Mouse (Mus musculus): ENCODE data around the gene Osbp2. TPM values are rescaled to one million over a fixed set of nuclear protein-coding genes. Genes with fewer than 3 reads are reported as not detected.

Osbp2 gene
- polyA plus RNA-seq, 1 experiment, result 1.3 TPM

DNA sequence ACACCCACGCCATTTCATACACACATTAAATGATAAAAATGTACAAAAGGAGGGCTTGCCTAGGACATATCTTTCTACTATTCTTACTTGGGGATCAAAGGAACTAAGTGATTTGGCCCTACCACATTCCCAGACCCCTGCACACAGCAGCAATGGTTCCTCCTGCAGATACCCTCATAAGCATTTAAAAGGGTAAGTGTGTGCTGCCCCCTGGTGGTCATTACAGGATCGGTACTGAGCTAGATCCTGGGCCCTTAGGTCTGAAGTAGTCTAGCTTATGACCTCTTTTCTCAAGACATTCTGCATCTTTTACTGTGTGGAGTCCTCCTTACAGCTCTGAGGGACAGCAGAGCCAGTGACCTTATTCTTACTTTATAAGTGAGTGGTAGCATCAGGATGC is 16.1 kb upstream of the Osbp2 start:
- Histone ChIP-seq H3ac (ENCODE audit: control insufficient read depth, insufficient read length) (no peak overlapping the region), H3K36me3 (ENCODE audit: control insufficient read depth, insufficient read depth) (no peaks in the 10 kb centered on the region), H3K4me3 (no peak overlapping the region), H3K4me2 (ENCODE audit: low read depth) (no peak overlapping the region), H3K79me2 (ENCODE audit: control insufficient read depth, insufficient read depth) (no peaks in the 10 kb centered on the region), H3K27me3 (ENCODE audit: control insufficient read depth, insufficient read depth, insufficient read length) (no peaks in the 10 kb centered on the region)
- TF ChIP-seq MYOD1 (IDR thresholded peaks at IDR 0.05; ENCODE audit: control insufficient read depth in 1 of 3, insufficient read length in 2 of 3, low read depth in 2 of 3) (no peak), CEBPB (IDR thresholded peaks at IDR 0.05; ENCODE audit: insufficient read depth, poor library complexity, severe bottlenecking) (no peak), REST (IDR thresholded peaks at IDR 0.05; ENCODE audit: insufficient read depth, insufficient read length) (no peak), MAX (IDR thresholded peaks at IDR 0.05; ENCODE audit: low read depth) (no peak), MYOG (IDR thresholded peaks at IDR 0.05; ENCODE audit: control insufficient read depth in 1 of 3, insufficient read depth in 1 of 3, insufficient read length in 2 of 3, low read depth in 2 of 3) (no peak), USF1 (IDR thresholded peaks at IDR 0.05; ENCODE audit: low read depth) (no peak), E2F4 (IDR thresholded peaks at IDR 0.05; ENCODE audit: insufficient read depth) (no peak), TCF12 (IDR thresholded peaks at IDR 0.05; ENCODE audit: insufficient read depth, poor library complexity, severe bottlenecking) (no peak), SRF (IDR thresholded peaks at IDR 0.05; ENCODE audit: control insufficient read depth, insufficient read length, low read depth) (no peak), TCF3 (IDR thresholded peaks at IDR 0.05; ENCODE audit: insufficient read length, low read depth) (no peak), POLR2A (IDR thresholded peaks at IDR 0.05; ENCODE audit: insufficient read length, low read depth) (no peak), POLR2AphosphoS2 (IDR thresholded peaks at IDR 0.05; ENCODE audit: insufficient read length, low read depth) (no peak)

DNA sequence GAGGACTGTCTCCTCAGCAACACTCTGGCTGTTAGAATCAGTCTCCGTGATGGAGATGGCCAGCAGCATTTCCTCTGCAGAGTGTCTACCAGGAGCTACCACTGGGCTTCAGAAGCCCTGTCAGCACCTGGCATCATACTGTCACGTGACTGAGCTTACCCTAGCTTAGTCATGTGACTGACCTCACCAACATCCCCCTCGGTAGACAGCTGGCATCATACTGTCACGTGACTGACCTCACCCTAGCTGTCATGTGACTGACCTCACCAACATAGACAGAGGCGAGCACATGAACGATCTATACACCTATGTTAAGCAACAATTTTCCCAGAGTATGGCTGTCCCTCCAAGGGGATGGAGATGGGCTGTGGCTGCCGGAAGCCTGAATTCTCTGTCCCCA is 15.0 kb upstream of the Osbp2 start:
- Histone ChIP-seq H3K4me3 (no peak overlapping the region), H3K36me3 (ENCODE audit: control insufficient read depth, insufficient read depth) (no peaks in the 10 kb centered on the region), H3K4me2 (ENCODE audit: low read depth) (no peak overlapping the region), H3K79me2 (ENCODE audit: control insufficient read depth, insufficient read depth) (no peaks in the 10 kb centered on the region), H3ac (ENCODE audit: control insufficient read depth, insufficient read length) (no peak overlapping the region), H3K27me3 (ENCODE audit: control insufficient read depth, insufficient read depth, insufficient read length) (no peaks in the 10 kb centered on the region)
- TF ChIP-seq REST (IDR thresholded peaks at IDR 0.05; ENCODE audit: insufficient read depth, insufficient read length) (no peak), POLR2AphosphoS2 (IDR thresholded peaks at IDR 0.05; ENCODE audit: insufficient read length, low read depth) (no peak), E2F4 (IDR thresholded peaks at IDR 0.05; ENCODE audit: insufficient read depth) (no peak), TCF3 (IDR thresholded peaks at IDR 0.05; ENCODE audit: insufficient read length, low read depth) (no peak), MYOG (IDR thresholded peaks at IDR 0.05; ENCODE audit: control insufficient read depth in 1 of 3, insufficient read depth in 1 of 3, insufficient read length in 2 of 3, low read depth in 2 of 3) (peak in 1 of 3 experiments; percentile 39), USF1 (IDR thresholded peaks at IDR 0.05; ENCODE audit: low read depth) (peak; percentile 85), CEBPB (IDR thresholded peaks at IDR 0.05; ENCODE audit: insufficient read depth, poor library complexity, severe bottlenecking) (no peak), POLR2A (IDR thresholded peaks at IDR 0.05; ENCODE audit: insufficient read length, low read depth) (no peak), SRF (IDR thresholded peaks at IDR 0.05; ENCODE audit: control insufficient read depth, insufficient read length, low read depth) (no peak), MAX (IDR thresholded peaks at IDR 0.05; ENCODE audit: low read depth) (no peak), MYOD1 (IDR thresholded peaks at IDR 0.05; ENCODE audit: control insufficient read depth in 1 of 3, insufficient read length in 2 of 3, low read depth in 2 of 3) (peak in 1 of 3 experiments; percentile 54)

DNA sequence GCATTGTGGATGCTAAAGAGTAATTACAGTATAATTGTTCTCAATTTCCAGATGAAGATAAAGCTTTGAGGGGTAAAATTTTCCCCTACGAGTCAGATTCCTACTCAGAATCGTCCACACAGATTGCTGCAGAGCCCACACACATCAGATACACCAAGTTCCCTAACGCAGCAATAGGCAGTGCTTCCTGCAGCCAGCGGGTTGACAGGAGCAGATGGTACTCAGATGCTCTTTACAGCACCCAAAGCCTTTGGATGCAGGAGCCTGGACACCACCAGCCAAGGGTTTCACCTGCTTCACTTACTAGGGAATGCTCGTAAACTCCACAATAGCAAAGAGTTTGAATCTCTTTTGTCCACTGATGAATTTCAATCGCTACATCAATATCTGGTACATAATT is 12.7 kb upstream of the Osbp2 start:
- Histone ChIP-seq H3K4me3 (no peak overlapping the region), H3ac (ENCODE audit: control insufficient read depth, insufficient read length) (no peak overlapping the region), H3K27me3 (ENCODE audit: control insufficient read depth, insufficient read depth, insufficient read length) (no peaks in the 10 kb centered on the region), H3K79me2 (ENCODE audit: control insufficient read depth, insufficient read depth) (no peaks in the 10 kb centered on the region), H3K4me2 (ENCODE audit: low read depth) (no peak overlapping the region), H3K36me3 (ENCODE audit: control insufficient read depth, insufficient read depth) (no peaks in the 10 kb centered on the region)
- no peak for TF ChIP-seq CEBPB (IDR thresholded peaks at IDR 0.05; ENCODE audit: insufficient read depth, poor library complexity, severe bottlenecking)
- no peak for TF ChIP-seq TCF12 (IDR thresholded peaks at IDR 0.05; ENCODE audit: insufficient read depth, poor library complexity, severe bottlenecking)
- TF ChIP-seq E2F4 (IDR thresholded peaks at IDR 0.05; ENCODE audit: insufficient read depth), result no peak
- TF ChIP-seq MYOG (IDR thresholded peaks at IDR 0.05; ENCODE audit: control insufficient read depth in 1 of 3, insufficient read depth in 1 of 3, insufficient read length in 2 of 3, low read depth in 2 of 3), result no peak
- no peak for TF ChIP-seq SRF (IDR thresholded peaks at IDR 0.05; ENCODE audit: control insufficient read depth, insufficient read length, low read depth)
- no peak for TF ChIP-seq MAX (IDR thresholded peaks at IDR 0.05; ENCODE audit: low read depth)
- TF ChIP-seq POLR2A (IDR thresholded peaks at IDR 0.05; ENCODE audit: insufficient read length, low read depth), result no peak
- TF ChIP-seq POLR2AphosphoS2 (IDR thresholded peaks at IDR 0.05; ENCODE audit: insufficient read length, low read depth), result no peak
- no peak for TF ChIP-seq MYOD1 (IDR thresholded peaks at IDR 0.05; ENCODE audit: control insufficient read depth in 1 of 3, insufficient read length in 2 of 3, low read depth in 2 of 3)
- TF ChIP-seq TCF3 (IDR thresholded peaks at IDR 0.05; ENCODE audit: insufficient read length, low read depth), result no peak
- no peak for TF ChIP-seq USF1 (IDR thresholded peaks at IDR 0.05; ENCODE audit: low read depth)

DNA sequence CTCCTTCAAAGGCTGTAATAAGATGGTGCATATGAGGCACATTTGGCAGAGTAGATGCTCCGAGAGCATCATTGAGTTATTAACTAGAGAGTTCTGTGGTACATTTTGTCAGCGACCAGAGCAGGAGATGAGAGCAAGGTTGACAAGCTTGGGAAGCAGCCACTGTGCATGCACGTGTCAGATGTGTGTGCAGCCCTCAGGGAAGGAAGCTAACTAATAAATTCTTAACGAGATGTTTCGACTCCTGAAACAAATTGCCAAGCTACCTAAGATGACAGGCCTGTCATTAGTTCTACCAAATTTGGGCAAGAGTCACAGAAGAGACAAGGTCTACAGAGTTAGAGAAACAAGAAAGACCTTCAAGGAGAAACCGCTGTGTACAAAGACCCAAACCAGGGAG is 640 bp upstream of the Osbp2 start:
- no peaks in the 10 kb centered on the region for H3K27me3 ChIP-seq (ENCODE audit: control insufficient read depth, insufficient read depth, insufficient read length)
- TF ChIP-seq TCF12 (IDR thresholded peaks at IDR 0.05; ENCODE audit: insufficient read depth, poor library complexity, severe bottlenecking) (no peak), USF1 (IDR thresholded peaks at IDR 0.05; ENCODE audit: low read depth) (no peak), E2F4 (IDR thresholded peaks at IDR 0.05; ENCODE audit: insufficient read depth) (no peak), POLR2A (IDR thresholded peaks at IDR 0.05; ENCODE audit: insufficient read length, low read depth) (no peak), REST (IDR thresholded peaks at IDR 0.05; ENCODE audit: insufficient read depth, insufficient read length) (no peak), CEBPB (IDR thresholded peaks at IDR 0.05; ENCODE audit: insufficient read depth, poor library complexity, severe bottlenecking) (no peak), POLR2AphosphoS2 (IDR thresholded peaks at IDR 0.05; ENCODE audit: insufficient read length, low read depth) (no peak), MYOG (IDR thresholded peaks at IDR 0.05; ENCODE audit: control insufficient read depth in 1 of 3, insufficient read depth in 1 of 3, insufficient read length in 2 of 3, low read depth in 2 of 3) (no peak), MYOD1 (IDR thresholded peaks at IDR 0.05; ENCODE audit: control insufficient read depth in 1 of 3, insufficient read length in 2 of 3, low read depth in 2 of 3) (no peak)
- peak overlapping the region; percentile 27 for H3K4me3 ChIP-seq
- H3ac ChIP-seq (ENCODE audit: control insufficient read depth, insufficient read length), result no peak overlapping the region
- H3K36me3 ChIP-seq (ENCODE audit: control insufficient read depth, insufficient read depth), result no peaks in the 10 kb centered on the region
- H3K79me2 ChIP-seq (ENCODE audit: control insufficient read depth, insufficient read depth), result no peaks in the 10 kb centered on the region
- peak overlapping the region; percentile 90 for H3K4me2 ChIP-seq (ENCODE audit: low read depth)
